In genomic region chr17:8367514-8368480, GRCm38 (mm10) we compare ENCODE assay signal across 8 mouse cellular contexts. TPM values are rescaled to one million over a fixed set of nuclear protein-coding genes. Genes with fewer than 3 reads are reported as not detected.
DNase-seq lines count a peak whose midpoint lies in the region; ATAC-seq lines count a peak whose summit lies in the region.

No protein-coding gene starts in this region.

- ATAC-seq in hindbrain, embryonic 11.5 days (ENCODE audit: low FRiP score): peak; percentile 59
- ATAC-seq in midbrain, embryonic 13.5 days: peak; percentile 84
- no peak for ATAC-seq in kidney, embryonic 15.5 days (replicated peaks; ENCODE audit: low FRiP score)

- peak overlapping the region; percentile 25; the same call in 1 of the 2 replicates for H3K4me2 ChIP-seq in hindbrain, embryonic 11.5 days (replicated peaks; ENCODE audit: low read depth, low read length)
- H3K4me2 ChIP-seq in midbrain, embryonic 13.5 days (replicated peaks): peak overlapping the region; percentile 47
- H3K4me2 ChIP-seq in kidney, embryonic 15.5 days: no peak overlapping the region

- H3K27me3 ChIP-seq in hindbrain, embryonic 11.5 days (ENCODE audit: control insufficient read depth, insufficient read depth, low read length): no peaks in the 10 kb centered on the region
- H3K27me3 ChIP-seq in midbrain, embryonic 13.5 days: no peaks in the 10 kb centered on the region
- 0 out of 2 replicates have a peak, but pooled peaks cover 3% of the 10 kb centered on the region for H3K27me3 ChIP-seq in kidney, embryonic 15.5 days

- H3K27ac ChIP-seq in hindbrain, embryonic 11.5 days (ENCODE audit: low read depth, low read length): peak overlapping the region; percentile 95
- H3K27ac ChIP-seq in midbrain, embryonic 13.5 days: peak overlapping the region; percentile 100
- H3K27ac ChIP-seq in kidney, embryonic 15.5 days: no peak overlapping the region

- peaks cover 16% of the 10 kb centered on the region for H3K4me1 ChIP-seq in hindbrain, embryonic 11.5 days (replicated peaks; ENCODE audit: control insufficient read depth, insufficient read depth, low read length)
- peaks cover 66% of the 10 kb centered on the region for H3K4me1 ChIP-seq in midbrain, embryonic 13.5 days (replicated peaks)
- peaks cover 36% of the 10 kb centered on the region for H3K4me1 ChIP-seq in kidney, embryonic 15.5 days

- no peaks in the 10 kb centered on the region for H3K9me3 ChIP-seq in hindbrain, embryonic 11.5 days (ENCODE audit: control insufficient read depth, low read length)
- no peaks in the 10 kb centered on the region for H3K9me3 ChIP-seq in midbrain, embryonic 13.5 days
- H3K9me3 ChIP-seq in kidney, embryonic 15.5 days (replicated peaks): no peaks in the 10 kb centered on the region

- 20% methylated on average over 20 of the region's 20 CpGs for WGBS in hindbrain, embryonic 11.5 days
- 7% methylated on average over 20 of the region's 20 CpGs for WGBS in midbrain, embryonic 13.5 days
- 29% methylated on average over 20 of the region's 20 CpGs for WGBS in kidney, embryonic 15.5 days

- peak; percentile 22 for DNase-seq in ES-CJ7 (ENCODE audit: low read depth, low spot score)
- DNase-seq in cerebellum, postnatal 10 days: peak; percentile 79 to 81
- peak; percentile 59 for DNase-seq in hindbrain, embryonic 11.5 days (ENCODE audit: low spot score)
- no peak for DNase-seq in spleen, postnatal 10 days (ENCODE audit: low spot score in 2 of 2)
- DNase-seq in thymus, postnatal 10 days (ENCODE audit: low spot score in 2 of 2): no peak
- DNase-seq in c-Kit-positive CD71-positive TER-119-positive erythroid progenitor cells, embryonic 14.5 days (ENCODE audit: low spot score): no peak

- H3K36me3 ChIP-seq in hindbrain, embryonic 11.5 days (ENCODE audit: control insufficient read depth, insufficient read depth, low read length): no peaks in the 10 kb centered on the region
- no peaks in the 10 kb centered on the region for H3K36me3 ChIP-seq in midbrain, embryonic 13.5 days
- no peaks in the 10 kb centered on the region for H3K36me3 ChIP-seq in kidney, embryonic 15.5 days

- no peak overlapping the region for H3K4me3 ChIP-seq in hindbrain, embryonic 11.5 days (ENCODE audit: low read depth, low read length)
- peak overlapping the region; percentile 19 for H3K4me3 ChIP-seq in midbrain, embryonic 13.5 days (replicated peaks)
- no peak overlapping the region for H3K4me3 ChIP-seq in kidney, embryonic 15.5 days (replicated peaks)

- peak overlapping the region; percentile 55; the same call in 1 of the 2 replicates for H3K9ac ChIP-seq in hindbrain, embryonic 11.5 days (ENCODE audit: low read depth, low read length)
- peak overlapping the region; percentile 64 for H3K9ac ChIP-seq in midbrain, embryonic 13.5 days (replicated peaks)
- no peak overlapping the region for H3K9ac ChIP-seq in kidney, embryonic 15.5 days

RNA-seq across cellular contexts. Expression of gene T2, which starts 12.0 kb away (rescaled TPM):
- 0.53 and 0.59 TPM in 2 replicates for polyA plus RNA-seq in hindbrain, embryonic 11.5 days (2014; fragmentation: Nextera tagmentation; extraction: Ambion mirVana)
- polyA plus RNA-seq in midbrain, embryonic 13.5 days (2015; fragmentation: Nextera tagmentation; extraction: Ambion mirVana): 0.46 and 0.66 TPM in 2 replicates
- polyA plus RNA-seq in kidney, embryonic 15.5 days (2015; fragmentation: Nextera tagmentation; extraction: Ambion mirVana): 0.26 and 0.66 TPM in 2 replicates

RNA-seq across cellular contexts. Expression of gene Prr18, which starts 30.5 kb away (rescaled TPM):
- polyA plus RNA-seq in hindbrain, embryonic 11.5 days (2014; fragmentation: Nextera tagmentation; extraction: Ambion mirVana): 1.5 TPM in 2 replicates
- 7.9 and 9.1 TPM in 2 replicates for polyA plus RNA-seq in midbrain, embryonic 13.5 days (2015; fragmentation: Nextera tagmentation; extraction: Ambion mirVana)
- polyA plus RNA-seq in kidney, embryonic 15.5 days (2015; fragmentation: Nextera tagmentation; extraction: Ambion mirVana): 0.30 and 0.42 TPM in 2 replicates

RNA-seq across cellular contexts. Expression of gene Sft2d1, which starts 56.9 kb away (rescaled TPM):
- polyA plus RNA-seq in hindbrain, embryonic 11.5 days (2014; fragmentation: Nextera tagmentation; extraction: Ambion mirVana): 72.5 and 79.6 TPM in 2 replicates
- polyA plus RNA-seq in midbrain, embryonic 13.5 days (2015; fragmentation: Nextera tagmentation; extraction: Ambion mirVana): 153 and 155 TPM in 2 replicates
- polyA plus RNA-seq in kidney, embryonic 15.5 days (2015; fragmentation: Nextera tagmentation; extraction: Ambion mirVana): 77.8 and 81.4 TPM in 2 replicates

Comparison
In these comparisons a context has a peak if more than half of its experiments do, and no peak if none do; other contexts are left out.
1. DNase-seq: peak in ES-CJ7 (single experiment), cerebellum, postnatal 10 days (2 of 2) and hindbrain, embryonic 11.5 days (single experiment); none in spleen, postnatal 10 days (0 of 2), thymus, postnatal 10 days (0 of 2) and c-Kit-positive CD71-positive TER-119-positive erythroid progenitor cells, embryonic 14.5 days (single experiment).